Mouse (Mus musculus): ENCODE results near the gene Gabrb1.

DNA sequence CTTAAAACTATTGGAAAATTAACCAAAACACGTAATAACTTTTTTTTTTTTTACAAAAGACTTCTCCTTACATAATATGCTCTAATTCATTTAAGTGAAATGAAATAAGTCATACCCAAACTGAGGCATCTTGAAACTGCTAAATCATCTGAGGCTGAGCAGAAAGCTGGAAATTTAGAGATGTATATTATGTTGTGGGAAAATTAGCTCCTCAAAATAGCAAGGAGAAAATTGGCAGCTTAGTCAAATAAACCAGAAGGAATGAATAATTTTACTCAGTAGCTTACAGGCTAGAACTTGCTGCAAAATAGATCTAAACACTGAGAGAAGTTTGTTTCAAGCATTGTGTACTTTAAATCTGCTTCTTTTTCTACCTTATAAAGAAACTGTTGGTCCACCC lies 49.2 kb upstream of the Gabrb1 start:
- TF ChIP-seq HCFC1 (IDR thresholded peaks at IDR 0.05; ENCODE audit: borderline replicate concordance, insufficient read depth, low read length) = no peak
- TF ChIP-seq ZNF384 (IDR thresholded peaks at IDR 0.05; ENCODE audit: low read depth, low read length) = no peak
- TF ChIP-seq ZC3H11A (IDR thresholded peaks at IDR 0.05; ENCODE audit: borderline replicate concordance, low read depth, low read length) = no peak
- no peak for TF ChIP-seq MAFK (IDR thresholded peaks at IDR 0.05; ENCODE audit: insufficient read depth, low read depth, low read length)

Measured in ES-E14 (cell line).